In the genomic region with DNA sequence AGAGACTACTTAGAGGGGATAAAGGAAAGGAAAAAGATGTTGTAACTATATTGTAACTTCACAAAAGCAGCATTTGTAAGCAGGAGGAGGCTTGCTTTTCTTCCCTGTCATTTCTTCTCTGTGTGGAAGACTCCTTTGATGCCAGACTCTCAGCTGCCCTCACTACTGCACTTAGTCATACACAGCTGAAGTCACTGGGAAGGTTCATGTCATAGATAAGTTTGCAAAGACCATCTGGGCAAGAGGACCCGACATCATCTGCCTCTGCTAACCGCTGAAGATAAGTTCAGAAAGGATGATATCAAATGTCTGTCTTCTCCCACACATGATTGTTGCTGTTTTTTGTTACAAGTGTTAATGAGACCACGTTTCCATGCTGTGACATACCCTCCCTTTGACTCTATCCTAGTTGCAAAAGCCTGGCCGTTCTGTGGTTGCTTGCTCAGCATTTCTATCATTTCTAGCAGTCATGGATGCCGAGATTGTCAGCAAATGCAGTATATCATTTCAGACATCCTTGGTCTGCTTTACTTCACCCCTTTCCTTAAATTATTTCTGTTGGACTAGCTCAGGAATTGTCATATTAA, we compare ENCODE assay signal across 27 mouse cellular contexts. TPM values are rescaled to one million over a fixed set of nuclear protein-coding genes. Genes with fewer than 3 reads are reported as not detected.
"Had no signal": no experiment of that assay in that cellular context is flagged by ENCODE, and none has a peak within 500 bp of the region (broad histone marks: within the 10 kb centered on the region; RNA-seq: fewer than 3 reads in every experiment).

No protein-coding gene starts in this region.

- H3K27ac ChIP-seq: gastrocnemius, adult 2 months; heart, adult 2 months; hindbrain, embryonic 10.5 days; hindbrain, embryonic 12.5 days; hindbrain, embryonic 14.5 days; kidney, embryonic 15.5 days; kidney, postnatal 0 days; limb, embryonic 13.5 days; limb, embryonic 15.5 days; liver, embryonic 12.5 days; liver, embryonic 14.5 days had no signal

- H3K4me1 ChIP-seq: hindbrain, embryonic 10.5 days; hindbrain, embryonic 12.5 days; kidney, embryonic 15.5 days; limb, embryonic 13.5 days; limb, embryonic 15.5 days; liver, embryonic 12.5 days had no signal

- H3K36me3 ChIP-seq: heart, embryonic 12.5 days; hindbrain, embryonic 10.5 days; hindbrain, embryonic 12.5 days; kidney, embryonic 15.5 days; limb, embryonic 13.5 days; limb, embryonic 15.5 days; liver, embryonic 12.5 days had no signal

- H3K9me3 ChIP-seq: heart, embryonic 12.5 days; hindbrain, embryonic 10.5 days; hindbrain, embryonic 12.5 days; kidney, embryonic 15.5 days; limb, embryonic 13.5 days; limb, embryonic 15.5 days; liver, embryonic 12.5 days had no signal

- H3K9ac ChIP-seq: heart, embryonic 12.5 days; hindbrain, embryonic 12.5 days; hindbrain, embryonic 14.5 days; kidney, embryonic 15.5 days; limb, embryonic 13.5 days; limb, embryonic 15.5 days; liver, embryonic 12.5 days; liver, embryonic 14.5 days had no signal

- H3K27me3 ChIP-seq: heart, embryonic 12.5 days; hindbrain, embryonic 12.5 days; kidney, embryonic 15.5 days; limb, embryonic 15.5 days; liver, embryonic 12.5 days had no signal

- ATAC-seq: hindbrain, embryonic 16.5 days; inflammation-experienced regulatory T-cells, adult 6 months; intestine, embryonic 16.5 days; liver, embryonic 12.5 days had no signal

- H3K4me3 ChIP-seq: gastrocnemius, adult 2 months; heart, adult 2 months; heart, embryonic 12.5 days; hindbrain, embryonic 10.5 days; hindbrain, embryonic 12.5 days; kidney, embryonic 15.5 days; limb, embryonic 13.5 days; limb, embryonic 15.5 days; liver, embryonic 12.5 days had no signal

- DNase-seq: gastrocnemius, adult 2 months; gastrocnemius, postnatal 10 days; gastrocnemius, postnatal 25 days; heart, adult 2 months; heart, postnatal 10 days; heart, postnatal 4 days; kidney, adult 11 months; kidney, adult 2 months; kidney, adult 9 months; kidney, postnatal 14 days; kidney, postnatal 36 days; layer of hippocampus, adult 9-11 months; layer of hippocampus, postnatal 36 days; left cerebral cortex, postnatal 4 days had no signal

- H3K4me2 ChIP-seq: heart, embryonic 12.5 days; hindbrain, embryonic 12.5 days; hindbrain, embryonic 14.5 days; kidney, embryonic 15.5 days; limb, embryonic 13.5 days; limb, embryonic 15.5 days; liver, embryonic 12.5 days had no signal

RNA-seq across cellular contexts. Expression of a gene that starts 19.5 kb away (rescaled TPM):
- polyA plus RNA-seq: inflammation-experienced regulatory T-cells, adult 6 months had no signal
